Mouse (Mus musculus) kidney, adult 18-20 months (tissue): ENCODE measurements at regions not wholly inside any gene's neighbourhood (a gene's known extent, or its start where the extent isn't known, plus 50 kb on each side); places are given as distances from the start of the nearest gene placed in this dataset.

Experiments used
- DNase-seq: peaks from one replicate; pipeline ENCODE4 v3.0.0; 2021

DNA sequence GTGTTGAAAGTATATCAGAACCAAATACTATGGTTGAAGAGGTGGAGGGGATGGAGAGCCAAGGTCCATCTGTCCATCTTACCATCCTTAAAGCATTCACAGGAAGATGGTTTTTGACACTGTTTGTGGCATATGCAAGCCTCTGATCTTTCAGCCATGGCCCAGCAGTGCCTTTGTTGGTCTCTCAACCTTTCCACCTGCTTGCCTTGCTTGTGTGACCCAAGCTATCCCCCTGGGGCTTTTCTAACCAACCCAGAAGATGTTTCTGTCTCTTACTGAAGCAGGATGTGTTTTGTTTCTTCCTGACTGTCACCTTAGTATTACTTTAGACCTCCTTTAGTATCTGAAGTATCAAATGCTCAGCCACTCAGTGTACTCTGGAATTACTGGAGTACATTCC is 107.8 kb upstream of the Prdm1 start:
- DNase-seq: no peak

GRCm38 (mm10) chr10:44631584-44631983 is 103.3 kb upstream of the Prdm1 start:
- no peak for DNase-seq

GRCm38 (mm10) chr10:44630485-44630884 is 102.2 kb upstream of the Prdm1 start:
- DNase-seq: peak; percentile 40

DNA sequence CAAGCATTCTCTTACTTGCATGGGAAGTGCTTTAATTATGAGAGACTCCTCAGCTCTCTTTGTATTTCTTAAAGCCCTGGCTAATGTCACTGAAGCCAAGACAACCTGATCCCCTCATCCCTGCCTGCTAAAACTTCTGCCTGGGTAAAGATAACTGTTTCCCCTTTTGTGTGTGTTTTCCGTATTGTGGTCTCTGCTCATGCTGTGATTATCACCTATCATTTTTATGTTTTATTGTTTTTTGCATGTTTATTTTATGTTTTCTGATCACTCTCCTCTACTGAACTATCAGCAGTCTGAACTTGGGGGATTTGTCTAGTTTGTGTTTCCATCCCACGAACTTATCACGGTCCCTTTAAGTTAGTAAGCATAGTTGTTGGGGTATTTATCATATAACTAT is 100.1 kb upstream of the Prdm1 start:
- DNase-seq: no peak

GRCm38 (mm10) chr10:44627431-44627830 is 99.1 kb upstream of the Prdm1 start:
- DNase-seq: no peak

DNA sequence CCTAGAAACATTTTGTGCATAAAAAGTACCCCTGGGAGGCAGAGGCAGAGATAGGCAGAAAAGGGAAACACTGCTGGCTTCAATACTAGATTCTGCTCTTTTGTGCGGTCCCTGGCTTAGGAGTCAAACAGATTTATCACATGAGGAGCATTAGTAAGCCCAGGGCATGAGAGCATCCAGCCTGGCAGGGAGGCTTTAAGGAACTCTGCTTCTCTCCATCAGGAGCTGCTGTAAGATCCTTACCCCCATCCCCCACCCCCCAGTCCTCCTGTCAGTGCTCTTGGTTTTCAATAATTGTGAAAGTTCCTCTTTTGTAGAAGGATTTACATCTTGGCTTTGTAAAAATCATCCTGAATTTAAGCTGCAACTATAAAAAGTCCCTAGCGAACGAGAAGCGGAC is 97.2 kb upstream of the Prdm1 start:
- no peak for DNase-seq

- DNase-seq: no peak
These were observed 87.3 kb upstream of the Prdm1 start for GRCm38 (mm10) chr10:44615586-44615985.

GRCm38 (mm10) chr10:44612571-44612970 is 84.3 kb upstream of the Prdm1 start:
- DNase-seq: no peak

GRCm38 (mm10) chr10:44611399-44611798 is 83.1 kb upstream of the Prdm1 start:
- no peak for DNase-seq

GRCm38 (mm10) chr10:44609187-44609586 is 80.9 kb upstream of the Prdm1 start:
- DNase-seq: no peak

DNA sequence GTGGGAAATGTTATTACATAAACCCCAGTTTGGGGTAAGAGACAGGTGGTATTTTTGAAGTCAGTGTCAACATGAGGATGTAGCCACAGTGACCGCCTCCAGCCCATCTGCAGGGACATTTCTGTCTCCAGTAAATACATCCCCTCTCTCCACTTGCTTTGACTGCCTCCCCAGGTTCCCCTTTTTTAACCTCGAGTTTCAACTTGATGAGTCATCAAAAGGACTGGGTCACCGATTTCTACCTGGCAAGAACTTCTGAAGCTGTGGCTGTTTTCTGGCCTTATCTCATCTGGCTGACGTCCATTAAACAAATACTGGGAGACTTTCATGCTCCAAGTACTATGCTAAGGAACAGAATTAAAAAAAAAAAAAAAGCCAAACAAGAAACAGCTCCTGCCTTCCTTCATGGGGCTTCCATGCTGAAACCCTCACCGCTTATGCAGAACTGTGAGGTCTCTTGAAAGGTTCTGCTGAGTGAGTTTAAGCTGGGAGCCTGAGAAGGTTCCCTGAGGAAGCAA is 79.1 kb upstream of the Prdm1 start:
- DNase-seq: no peak

GRCm38 (mm10) chr10:44604512-44604911 is 76.2 kb upstream of the Prdm1 start:
- no peak for DNase-seq

DNA sequence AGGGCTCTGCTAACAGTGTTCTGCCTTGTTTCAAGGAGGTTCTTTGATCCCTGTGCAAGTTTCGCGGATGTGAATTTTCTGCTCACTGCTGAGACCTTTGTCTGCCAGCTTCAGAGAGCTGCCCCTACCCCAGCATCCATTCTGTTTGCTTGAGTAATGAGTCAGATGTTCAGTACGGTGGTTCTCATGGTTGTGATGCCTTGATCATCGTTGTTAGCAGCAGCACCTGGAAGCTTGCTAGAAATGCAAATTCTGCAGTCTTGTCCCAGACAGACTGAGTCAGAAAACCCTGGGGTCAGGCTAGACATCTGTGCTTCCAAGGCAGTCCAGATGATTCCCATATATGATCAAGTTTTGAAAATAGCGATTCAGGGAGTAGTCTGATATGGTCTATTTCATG is 75.2 kb upstream of the Prdm1 start:
- DNase-seq: no peak

DNA sequence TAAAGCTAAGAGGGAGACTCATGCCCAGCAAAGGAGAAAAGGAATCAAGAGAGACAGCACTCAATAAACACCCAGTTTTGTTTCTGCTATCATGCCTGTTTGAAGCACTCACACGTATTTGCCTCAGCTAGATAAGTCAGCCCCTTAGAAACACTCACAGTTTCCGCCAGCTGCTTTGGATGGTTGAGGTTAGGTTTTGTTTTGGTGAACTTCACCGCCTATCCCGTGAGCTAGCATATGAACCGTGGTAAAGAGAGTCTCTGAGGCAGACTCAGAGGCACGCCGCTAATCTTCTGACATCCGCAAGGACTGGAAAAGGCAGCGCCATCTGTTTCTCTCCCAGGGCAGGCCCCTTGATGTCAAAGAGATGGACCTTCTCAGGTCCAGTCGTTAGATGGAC is 73.2 kb upstream of the Prdm1 start:
- DNase-seq: no peak

DNA sequence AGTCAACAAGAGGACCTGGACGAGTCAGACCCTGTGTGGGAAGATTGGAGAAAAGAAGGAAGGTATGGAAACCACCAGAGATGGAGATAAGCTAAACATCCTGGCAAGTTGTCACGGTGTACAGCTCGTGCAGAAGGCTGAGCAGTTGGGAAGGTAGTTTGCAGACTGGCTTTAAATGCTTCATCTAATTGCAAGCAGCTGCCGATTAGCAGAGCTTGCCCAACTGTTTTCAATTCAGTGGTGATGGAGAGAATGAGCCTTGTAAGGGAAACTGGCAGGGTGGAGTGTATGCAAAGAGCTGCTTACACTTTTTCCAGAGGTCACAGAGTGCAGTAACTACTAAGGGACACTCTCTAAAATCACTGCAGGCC is 71.6 kb upstream of the Prdm1 start:
- DNase-seq: no peak

DNA sequence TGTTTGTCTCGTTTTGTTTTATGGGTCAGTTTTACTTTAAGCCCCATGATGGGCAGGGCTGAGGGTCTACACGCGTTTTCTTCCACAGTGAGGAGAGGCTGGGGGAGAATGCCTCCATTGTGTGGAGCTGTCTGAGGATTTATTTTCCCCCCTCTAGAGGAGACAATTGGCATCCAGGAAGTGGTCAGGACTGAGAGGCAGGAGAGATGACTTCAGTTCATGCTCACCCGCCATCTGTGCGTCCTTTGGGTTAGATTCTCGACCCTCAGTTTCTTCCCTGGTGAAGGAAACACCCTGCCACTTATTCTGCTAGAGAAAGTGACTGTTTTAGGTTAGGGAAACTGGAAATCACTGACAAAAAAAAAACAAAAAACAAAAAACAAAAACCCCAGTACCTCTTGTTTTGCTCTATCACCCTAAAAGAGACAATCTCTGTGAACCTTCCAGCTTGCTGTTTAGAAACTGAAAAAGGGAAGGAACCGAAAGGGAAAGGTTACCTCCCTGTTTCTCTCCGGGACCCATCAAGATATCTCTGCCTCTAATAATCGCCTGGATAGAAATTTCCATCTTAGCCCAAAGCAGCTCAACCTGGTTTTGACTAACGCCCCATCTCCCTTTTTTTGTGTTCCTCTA is 71.1 kb upstream of the Prdm1 start:
- no peak for DNase-seq

DNA sequence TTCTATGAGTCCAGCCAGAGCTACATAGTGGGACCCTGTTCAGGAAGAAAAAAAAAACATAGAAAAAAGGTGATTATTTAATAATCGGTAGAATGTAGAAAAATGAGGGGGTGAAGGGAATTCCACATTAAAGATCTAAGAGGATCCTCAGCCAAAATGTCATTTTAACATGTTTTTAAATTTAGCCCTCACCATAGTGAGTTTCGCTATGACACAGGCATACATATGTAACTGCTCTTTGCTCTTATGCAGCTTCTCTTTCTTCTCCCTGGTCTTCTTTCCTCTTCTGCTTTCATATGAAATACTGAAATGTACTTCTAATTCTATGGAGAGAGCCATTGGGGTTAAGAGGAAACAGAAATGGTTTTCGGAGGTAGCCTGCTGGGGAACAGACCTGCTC is 70.3 kb upstream of the Prdm1 start:
- no peak for DNase-seq

DNA sequence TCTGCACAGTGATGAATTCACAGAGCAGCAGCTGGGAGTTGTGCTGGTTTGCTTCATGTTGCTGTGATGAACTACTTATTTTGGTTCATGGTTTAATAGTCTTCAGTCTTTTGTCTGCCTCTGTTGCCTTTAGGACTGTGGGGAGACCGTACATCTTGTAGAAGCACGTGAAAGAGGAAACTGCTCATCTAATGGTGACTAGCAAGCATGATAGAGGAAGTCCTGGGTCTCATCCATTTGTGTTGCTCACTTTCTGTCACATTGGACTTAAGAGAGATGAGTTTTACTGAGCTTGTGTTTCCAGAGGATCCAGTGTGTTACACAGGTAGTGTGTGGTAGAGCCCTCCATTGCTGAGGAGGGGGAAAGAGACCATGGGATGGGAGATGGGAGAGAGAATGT is 67.6 kb upstream of the Prdm1 start:
- DNase-seq: no peak

DNA sequence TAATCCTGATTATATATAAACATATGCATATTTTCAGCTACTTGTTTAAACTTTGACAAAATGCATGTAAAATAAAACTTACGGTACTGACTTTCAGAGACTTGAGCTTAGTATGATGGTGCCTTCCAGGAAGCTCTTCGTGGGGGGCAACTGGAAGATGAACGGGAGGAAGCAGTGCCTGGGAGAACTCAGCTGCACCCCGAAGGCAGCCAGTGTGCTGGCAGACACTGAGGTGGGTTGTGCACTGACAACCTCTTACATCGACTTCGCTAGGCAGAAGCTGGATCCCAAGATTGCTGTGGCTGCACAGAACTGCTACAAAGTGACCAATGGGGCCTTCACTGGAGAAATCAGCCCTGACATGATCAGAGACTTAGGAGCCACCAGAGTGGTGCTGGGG is 61.5 kb upstream of the Prdm1 start:
- no peak for DNase-seq

DNA sequence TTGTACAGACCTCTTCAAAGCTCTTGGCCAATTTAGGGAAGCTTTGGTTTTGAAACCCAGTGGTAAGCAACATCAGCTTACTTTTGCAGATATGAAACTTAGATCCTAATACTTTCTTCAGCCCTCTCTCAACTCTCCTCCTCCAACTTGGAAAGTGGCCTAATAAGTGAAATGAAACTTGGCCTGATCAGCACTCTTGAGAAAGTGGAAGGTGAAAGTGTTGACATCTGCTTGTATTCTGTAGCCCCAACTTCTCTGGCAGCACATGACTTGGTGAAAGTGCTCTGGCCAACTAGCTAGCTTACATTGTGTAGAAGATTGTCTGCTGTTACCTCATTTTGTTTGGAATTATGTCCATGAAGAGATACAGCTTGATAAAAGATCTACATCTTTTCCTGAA is 61.1 kb upstream of the Prdm1 start:
- no peak for DNase-seq

DNA sequence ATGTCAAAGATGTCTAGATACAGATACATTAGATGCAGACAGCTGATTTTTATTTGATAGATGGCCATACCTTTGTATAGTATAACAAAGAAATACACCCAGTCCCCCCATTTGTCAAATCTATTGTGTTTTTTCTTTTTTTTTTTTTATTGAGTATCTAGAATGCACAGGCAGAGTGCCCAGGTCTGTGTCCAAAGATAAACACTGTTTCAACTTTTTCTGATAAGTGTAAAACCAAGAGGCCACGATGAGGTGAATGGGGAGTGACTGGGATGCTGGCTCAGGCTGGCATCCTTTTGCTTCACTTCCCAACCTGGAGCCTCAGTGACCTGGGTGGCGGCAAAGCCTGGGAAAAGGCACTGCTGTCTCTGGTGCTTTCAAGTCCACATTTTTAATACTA is 54.4 kb upstream of the Prdm1 start:
- DNase-seq: no peak
